Mouse (Mus musculus) CD4-positive helper T cell, adult 2 months (primary cell): ENCODE data around the gene Olfr155.
A peak's percentile ranks its signal among the peaks of the same experiment; 100 is the strongest.

Source experiments
- DNase-seq: peaks from one replicate; pipeline ENCODE4 v3.0.0-alpha.2; 2012; ENCODE audit warnings: low read depth, missing footprints, low spot score

Olfr155 gene

DNA sequence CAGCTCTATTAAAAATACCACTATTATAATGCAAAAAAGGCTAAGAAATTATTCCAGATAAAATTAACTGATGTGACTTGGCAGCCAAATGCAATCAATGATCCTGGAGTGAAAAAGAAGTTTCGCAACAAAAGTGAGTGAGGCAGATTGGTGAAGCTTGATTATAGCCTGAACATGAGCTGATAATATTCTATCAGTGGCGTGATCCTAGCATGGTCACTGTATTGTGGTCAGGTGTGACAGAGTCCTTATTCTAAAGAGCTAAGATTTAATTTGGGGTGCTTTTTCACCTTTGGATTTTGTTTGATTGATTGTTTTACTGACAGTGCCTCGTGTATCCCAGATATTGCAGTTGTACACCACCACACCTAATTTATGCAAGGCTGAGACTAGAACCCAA is 39.9 kb downstream of the Olfr155 start:
- no peak for DNase-seq

- DNase-seq, result no peak
Measured at GRCm38 (mm10) chr4:43897209-43897608, 45.8 kb downstream of the Olfr155 start.

DNA sequence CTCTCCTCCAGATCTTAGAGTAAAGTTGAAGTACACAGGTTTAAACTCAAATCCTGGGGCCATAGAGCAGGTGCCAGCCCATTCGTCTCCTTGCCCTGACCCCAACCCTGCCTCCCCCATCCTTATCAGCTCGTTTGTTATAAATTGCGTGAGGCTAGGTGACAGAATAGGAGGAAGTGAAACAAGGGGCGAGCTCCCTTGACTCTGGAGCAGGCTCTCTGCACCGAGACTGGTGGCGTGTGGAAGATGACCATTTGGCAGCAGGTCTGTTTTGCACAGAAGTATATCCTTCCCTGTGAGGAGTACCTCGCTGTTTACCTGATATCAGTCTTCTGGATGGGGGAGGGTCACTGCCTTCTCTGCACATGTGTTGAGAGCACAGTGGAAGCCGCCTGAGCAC is 47.8 kb downstream of the Olfr155 start:
- DNase-seq, result no peak

DNA sequence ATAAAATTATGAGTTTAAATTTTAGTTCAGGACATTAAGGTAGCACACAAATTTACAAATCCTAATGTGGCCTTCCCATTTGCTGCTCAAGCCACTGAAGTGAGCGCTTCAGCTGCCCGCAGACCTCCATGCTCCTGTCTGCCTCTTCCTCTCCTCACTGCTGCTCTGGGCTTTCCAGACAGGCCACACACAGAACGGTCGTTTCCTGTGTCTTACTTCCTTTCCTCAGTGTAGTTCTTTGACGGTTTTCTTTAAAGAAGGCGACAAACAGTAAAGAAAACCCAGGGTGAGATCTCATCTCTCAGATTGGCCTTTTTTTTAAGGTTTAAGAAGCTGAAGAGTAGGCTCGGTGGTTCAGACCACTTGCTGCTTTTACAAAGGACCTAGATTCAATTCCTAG is 52.3 kb downstream of the Olfr155 start:
- peak; percentile 46 for DNase-seq

DNA sequence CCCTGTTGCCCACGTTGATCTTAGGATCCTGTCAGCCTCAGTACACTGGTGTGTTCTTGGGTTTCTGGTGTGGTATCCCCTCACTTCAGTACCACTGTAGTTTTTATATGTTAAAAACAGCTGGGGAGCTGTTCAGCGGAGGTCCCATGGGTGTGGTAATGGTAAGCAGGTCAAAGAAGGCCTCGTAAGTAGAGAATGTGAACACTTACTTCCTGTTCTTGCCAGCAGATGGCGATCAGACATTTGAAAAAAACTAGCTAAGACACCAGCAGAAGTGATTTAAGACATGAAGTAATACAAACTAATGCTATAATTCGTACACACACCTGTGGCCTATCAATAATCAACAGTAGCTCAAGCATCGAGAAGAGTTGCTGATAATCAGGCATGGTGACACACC is 55.1 kb downstream of the Olfr155 start:
- peak; percentile 78 for DNase-seq
